Mouse (Mus musculus) stomach, postnatal 0 days (tissue): ENCODE data around the gene Rnf135. TPM values are rescaled to one million over a fixed set of nuclear protein-coding genes. Genes with fewer than 3 reads are reported as not detected.

ENCODE experiments used
- ATAC-seq: fragments of 200-750 bp; cut with Nextera tagmentation; 2 replicates; pipeline ENCODE4 v1.8.0; 2017; ENCODE audit not compliant: low FRiP score, low TSS enrichment
- DNase-seq: peaks from one replicate; pipeline ENCODE4 v3.0.0-alpha.2; 2016; ENCODE audit warnings: low spot score
- H3K27ac ChIP-seq: fragments of 300-500 bp; sonication (generic); replicated peaks from 2 replicates; pipeline ENCODE4 v1.5.1; 2014; ENCODE audit warnings: mild to moderate bottlenecking, control low read depth
- H3K27me3 ChIP-seq: fragments of 300-500 bp; sonication (generic); 2 replicates; pipeline ENCODE4 v1.6.1; 2014; ENCODE audit warnings: low read length; ENCODE audit not compliant: control insufficient read depth, insufficient read depth
- H3K36me3 ChIP-seq: fragments of 300-500 bp; sonication (generic); 2 replicates; pipeline ENCODE4 v1.6.1; 2014; ENCODE audit warnings: low read length, mixed read lengths; ENCODE audit not compliant: control insufficient read depth, insufficient read depth
- H3K4me1 ChIP-seq: fragments of 300-500 bp; sonication (generic); replicated peaks from 2 replicates; pipeline ENCODE4 v1.6.1; 2014; ENCODE audit warnings: antibody characterized with exemption; ENCODE audit not compliant: control insufficient read depth, insufficient read depth
- H3K4me2 ChIP-seq: fragments of 300-500 bp; sonication (generic); replicated peaks from 2 replicates; pipeline ENCODE4 v1.6.1; 2014; ENCODE audit warnings: low read depth, mild to moderate bottlenecking, control low read depth, moderate library complexity
- H3K4me3 ChIP-seq: fragments of 300-500 bp; sonication (generic); 2 replicates; pipeline ENCODE4 v1.5.1; 2014; ENCODE audit warnings: low read depth, low read length, control low read depth
- H3K9ac ChIP-seq: fragments of 300-500 bp; sonication (generic); 2 replicates; pipeline ENCODE4 v1.6.1; 2014; ENCODE audit warnings: mild to moderate bottlenecking, low read length, control low read depth, mixed read lengths
- H3K9me3 ChIP-seq: fragments of 300-500 bp; sonication (generic); 2 replicates; pipeline ENCODE4 v1.6.1; 2016; ENCODE audit warnings: low read length; ENCODE audit not compliant: control insufficient read depth
- CTCF ChIP-seq: IDR thresholded peaks from 2 replicates; pipeline ENCODE4 v1.5.1; 2016; ENCODE audit warnings: antibody characterized with exemption, low read depth, mild to moderate bottlenecking, moderate library complexity
- EP300 ChIP-seq: optimal IDR thresholded peaks from 2 replicates; pipeline ENCODE3; 2016; ENCODE audit warnings: antibody characterized with exemption
- WGBS: fragments of 180-500 bp; shearing (Covaris S2); extraction: QIAGEN DNeasy Blood & Tissue Kit; methylation state at CpG from one replicate; pipeline ENCODE4 v1.1.7; 2014; 5-methylcytosine and 5-hydroxymethylcytosine counted together
- polyA plus RNA-seq: library from polyadenylated mRNA; unstranded; fragments of >200 nt; fragmentation: Nextera tagmentation; extraction: Ambion mirVana; gene quantifications from 2 replicates; pipeline ENCODE4 v1.2.1, GENCODE M21; 2015

The Rnf135 gene
- polyA plus RNA-seq, 1 experiment from 2014 or later, result 7.5 TPM

- H3K36me3 ChIP-seq, result no peaks in the 10 kb centered on the region
- H3K27ac ChIP-seq, result no peak overlapping the region
- no peaks in the 10 kb centered on the region for H3K9me3 ChIP-seq
- H3K27me3 ChIP-seq, result no peaks in the 10 kb centered on the region
- DNase-seq (no peak), ATAC-seq (no peak)
- WGBS, result 83% methylated on average over 9 of the region's 9 CpGs
- TF ChIP-seq CTCF (no peak), EP300 (no peak)
- no peak overlapping the region for H3K4me2 ChIP-seq
- H3K4me3 ChIP-seq, result no peak overlapping the region
- H3K4me1 ChIP-seq, result no peaks in the 10 kb centered on the region
- H3K9ac ChIP-seq, result no peak overlapping the region
Measured at GRCm38 (mm10) chr11:80168121-80168520, 15.5 kb upstream of the Rnf135 start.

- Histone ChIP-seq H3K9ac (no peak overlapping the region), H3K9me3 (no peaks in the 10 kb centered on the region), H3K36me3 (no peaks in the 10 kb centered on the region), H3K27me3 (no peaks in the 10 kb centered on the region), H3K27ac (peak overlapping the region; percentile 45), H3K4me2 (no peak overlapping the region), H3K4me3 (no peak overlapping the region), H3K4me1 (no peaks in the 10 kb centered on the region)
- 72% methylated on average over 4 of the region's 4 CpGs for WGBS
- ATAC-seq (peak; percentile 48), DNase-seq (no peak)
- TF ChIP-seq CTCF (no peak), EP300 (no peak)
Measured at GRCm38 (mm10) chr11:80168611-80169249, 14.9 kb upstream of the Rnf135 start.

GRCm38 (mm10) chr11:80169629-80170028 is 14.0 kb upstream of the Rnf135 start:
- H3K4me2 ChIP-seq, result no peak overlapping the region
- no peak overlapping the region for H3K27ac ChIP-seq
- no peaks in the 10 kb centered on the region for H3K27me3 ChIP-seq
- WGBS, result 88% methylated on average over 3 of the region's 3 CpGs
- no peaks in the 10 kb centered on the region for H3K4me1 ChIP-seq
- H3K9ac ChIP-seq, result no peak overlapping the region
- DNase-seq, result no peak
- no peaks in the 10 kb centered on the region for H3K9me3 ChIP-seq
- ATAC-seq, result no peak
- no peaks in the 10 kb centered on the region for H3K36me3 ChIP-seq
- TF ChIP-seq CTCF, result no peak
- no peak for TF ChIP-seq EP300
- H3K4me3 ChIP-seq, result no peak overlapping the region

GRCm38 (mm10) chr11:80170351-80170750 is 13.3 kb upstream of the Rnf135 start:
- Histone ChIP-seq H3K4me2 (no peak overlapping the region), H3K4me1 (no peaks in the 10 kb centered on the region), H3K9me3 (no peaks in the 10 kb centered on the region), H3K27ac (no peak overlapping the region), H3K9ac (no peak overlapping the region), H3K27me3 (no peaks in the 10 kb centered on the region), H3K36me3 (no peaks in the 10 kb centered on the region), H3K4me3 (no peak overlapping the region)
- DNase-seq, result no peak
- 73% methylated on average over 5 of the region's 5 CpGs for WGBS
- no peak for TF ChIP-seq CTCF
- no peak for TF ChIP-seq EP300
- ATAC-seq, result no peak

- 65% methylated on average over 4 of the region's 4 CpGs for WGBS
- H3K27me3 ChIP-seq, result no peaks in the 10 kb centered on the region
Measured at GRCm38 (mm10) chr11:80171884-80172283, 11.8 kb upstream of the Rnf135 start.

GRCm38 (mm10) chr11:80173963-80174670 is 9.5 kb upstream of the Rnf135 start:
- no peaks in the 10 kb centered on the region for H3K9me3 ChIP-seq
- TF ChIP-seq EP300, result no peak
- no peak for TF ChIP-seq CTCF
- ATAC-seq, result no peak

More at GRCm38 (mm10) chr11:80171884-80172283, 11.8 kb upstream of the Rnf135 start:
- Histone ChIP-seq H3K9me3 (no peaks in the 10 kb centered on the region), H3K9ac (no peak overlapping the region), H3K4me1 (no peaks in the 10 kb centered on the region), H3K36me3 (no peaks in the 10 kb centered on the region), H3K27ac (no peak overlapping the region), H3K4me2 (no peak overlapping the region), H3K4me3 (no peak overlapping the region)
- TF ChIP-seq CTCF, result no peak
- no peak for TF ChIP-seq EP300
- peak; percentile 64 for ATAC-seq
- no peak for DNase-seq

More at GRCm38 (mm10) chr11:80173963-80174670, 9.5 kb upstream of the Rnf135 start:
- Histone ChIP-seq H3K4me1 (no peaks in the 10 kb centered on the region), H3K27me3 (no peaks in the 10 kb centered on the region), H3K4me3 (no peak overlapping the region), H3K36me3 (no peaks in the 10 kb centered on the region), H3K27ac (no peak overlapping the region), H3K9ac (no peak overlapping the region), H3K4me2 (no peak overlapping the region)
- no peak for DNase-seq
- 74% methylated on average over 11 of the region's 11 CpGs for WGBS
